Mouse (Mus musculus): ENCODE data around the gene Hrg.

DNA sequence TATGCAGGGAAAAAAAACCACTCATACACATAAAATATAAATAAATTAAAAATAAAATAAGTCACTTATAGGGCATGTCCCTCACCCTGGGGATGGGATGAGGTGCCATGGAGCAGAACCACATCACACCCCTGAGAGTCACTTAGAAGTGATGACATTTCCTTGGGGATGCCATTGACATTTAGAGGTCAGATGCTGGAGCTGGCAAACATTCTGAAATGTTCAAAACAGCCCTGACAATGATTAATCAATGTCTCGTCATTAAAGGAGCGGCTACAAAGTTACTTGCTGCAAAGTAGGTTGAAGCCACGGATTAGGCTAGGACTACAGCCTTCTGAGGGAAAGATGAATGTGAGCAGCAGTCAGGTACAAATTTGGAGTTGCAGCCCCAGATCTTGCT is 49.5 kb upstream of the Hrg start:
- TF ChIP-seq CTCF (IDR thresholded peaks at IDR 0.05; ENCODE audit: borderline replicate concordance, insufficient read depth, low read depth, low read length) (no peak), POLR2A (IDR thresholded peaks at IDR 0.05; ENCODE audit: borderline replicate concordance, insufficient read depth, low read length) (no peak)

Measured in cerebellum, adult 2 months (tissue).